Mouse (Mus musculus) CD4-positive, CD25-positive, alpha-beta regulatory T cell, adult 9 weeks (primary cell): ENCODE data around the gene Aurkb. TPM values are rescaled to one million over a fixed set of nuclear protein-coding genes. Genes with fewer than 3 reads are reported as not detected.

Source experiments
- polyA plus RNA-seq: library from polyadenylated mRNA; unstranded; fragments of 100-300 nt; shearing (Covaris generic); gene quantifications from one replicate; pipeline ENCODE4 v1.2.1, GENCODE M21; 2017

Gene Aurkb
- polyA plus RNA-seq = 6.8 TPM

GRCm38 (mm10) chr11:69045531-69046394 lies at the start of gene Aurkb:
Gene Aurkb (plus strand): TSS chr11:69045647.

GRCm38 (mm10) chr11:69008182-69009121 lies 37.0 kb upstream of the Aurkb start, which contains the start of gene Pfas:
Gene Pfas (minus strand): TSS chr11:69008460.

GRCm38 (mm10) chr11:69015644-69016441 lies 29.6 kb upstream of the Aurkb start, which contains the start of gene Ctc1:
Gene Ctc1 (plus strand): TSS chr11:69015911.

GRCm38 (mm10) chr11:69059357-69059974 lies 14.0 kb downstream of the Aurkb start, which contains the start of gene Borcs6:
Gene Borcs6 (plus strand): TSS chr11:69059717.

GRCm38 (mm10) chr11:69070590-69071222 lies 25.3 kb downstream of the Aurkb start, which contains the start of gene Tmem107:
Gene Tmem107 (plus strand): TSS chr11:69070806.

GRCm38 (mm10) chr11:69088103-69088855 lies 42.8 kb downstream of the Aurkb start, which contains the start of gene Vamp2:
Gene Vamp2 (plus strand): TSS chr11:69088490.

GRCm38 (mm10) chr11:69094697-69095429 lies 49.4 kb downstream of the Aurkb start, which contains the start of gene Per1:
Gene Per1 (plus strand): TSS chr11:69095217.

Other genes starting within 250 kb of the Aurkb start
- 71.3 TPM for gene Ndel1, start 173.8 kb upstream of the Aurkb start, polyA plus RNA-seq
- not detected for gene Rnf222, start 157.1 kb upstream of the Aurkb start, polyA plus RNA-seq
- 1,177 TPM for gene Rpl26, start 144.1 kb upstream of the Aurkb start, polyA plus RNA-seq
- gene Odf4, start 118.6 kb upstream of the Aurkb start, polyA plus RNA-seq = not detected
- gene Arhgef15, start 88.2 kb upstream of the Aurkb start, polyA plus RNA-seq = 0.19 TPM
- gene Slc25a35, start 77.5 kb upstream of the Aurkb start, polyA plus RNA-seq = 13.3 TPM
- gene Rangrf, start 70.5 kb upstream of the Aurkb start, polyA plus RNA-seq = 29.9 TPM
- gene Pfas, start 37.2 kb upstream of the Aurkb start, polyA plus RNA-seq = 5.6 TPM
- gene Ctc1, start 29.7 kb upstream of the Aurkb start, polyA plus RNA-seq = 23.3 TPM
- 4.2 TPM for gene Borcs6, start 14.1 kb downstream of the Aurkb start, polyA plus RNA-seq
- gene Tmem107, start 25.2 kb downstream of the Aurkb start, polyA plus RNA-seq = 3.3 TPM
- gene Vamp2, start 42.8 kb downstream of the Aurkb start, polyA plus RNA-seq = 36.7 TPM
- 14.7 TPM for gene Per1, start 49.6 kb downstream of the Aurkb start, polyA plus RNA-seq
- not detected for gene Hes7, start 74.8 kb downstream of the Aurkb start, polyA plus RNA-seq
- gene 9130213A22Rik, start 76.9 kb downstream of the Aurkb start, polyA plus RNA-seq = not detected
- gene Aloxe3, start 80.2 kb downstream of the Aurkb start, polyA plus RNA-seq = 0.46 TPM
- gene Alox12b, start 111.3 kb downstream of the Aurkb start, polyA plus RNA-seq = not detected
- gene Alox8, start 152.2 kb downstream of the Aurkb start, polyA plus RNA-seq = 7.9 TPM
- 0.24 TPM for gene Gucy2e, start 191.4 kb downstream of the Aurkb start, polyA plus RNA-seq